Mouse (Mus musculus) embryonic facial prominence, embryonic 14.5 days (tissue): ENCODE results near the gene Mkrn1. TPM values are rescaled to one million over a fixed set of nuclear protein-coding genes. Genes with fewer than 3 reads are reported as not detected.

Experiments
- ATAC-seq: fragments of 200-750 bp; cut with Nextera tagmentation; 2 replicates; pipeline ENCODE4 v1.8.0; 2017; ENCODE audit warnings: low read depth, moderate number of reproducible peaks, moderate TSS enrichment
- DNase-seq: peaks from one replicate; pipeline ENCODE4 v3.0.0-alpha.2; 2015; ENCODE audit warnings: low spot score
- H3K27ac ChIP-seq: fragments of 300-500 bp; sonication (generic); replicated peaks from 2 replicates; pipeline ENCODE4 v1.5.1; 2014; ENCODE audit warnings: low read depth, mild to moderate bottlenecking, low read length, moderate library complexity
- H3K27me3 ChIP-seq: fragments of 300-500 bp; sonication (generic); replicated peaks from 2 replicates; pipeline ENCODE4 v1.6.1; 2014; ENCODE audit warnings: low read length; ENCODE audit not compliant: control insufficient read depth, insufficient read depth
- H3K36me3 ChIP-seq: fragments of 300-500 bp; sonication (generic); 2 replicates; pipeline ENCODE4 v1.6.1; 2014; ENCODE audit warnings: low read length, mixed read lengths; ENCODE audit not compliant: control insufficient read depth, insufficient read depth
- H3K4me1 ChIP-seq: fragments of 300-500 bp; sonication (generic); 2 replicates; pipeline ENCODE4 v1.6.1; 2014; ENCODE audit warnings: antibody characterized with exemption, low read length; ENCODE audit not compliant: control insufficient read depth, insufficient read depth
- H3K4me2 ChIP-seq: fragments of 300-500 bp; sonication (generic); 2 replicates; pipeline ENCODE4 v1.6.1; 2014; ENCODE audit warnings: low read depth, mild to moderate bottlenecking, low read length, moderate library complexity, mixed read lengths
- H3K4me3 ChIP-seq: fragments of 300-500 bp; sonication (generic); 2 replicates; pipeline ENCODE4 v1.5.1; 2014; ENCODE audit warnings: low read depth, mild to moderate bottlenecking, low read length
- H3K9ac ChIP-seq: fragments of 300-500 bp; sonication (generic); 2 replicates; pipeline ENCODE4 v1.6.1; 2014; ENCODE audit warnings: low read depth, mild to moderate bottlenecking, low read length, moderate library complexity, mixed read lengths
- H3K9me3 ChIP-seq: fragments of 300-500 bp; sonication (generic); 2 replicates; pipeline ENCODE4 v1.6.1; 2016; ENCODE audit warnings: low read length; ENCODE audit not compliant: control insufficient read depth
- WGBS: fragments of 180-500 bp; shearing (Covaris S2); extraction: QIAGEN DNeasy Blood & Tissue Kit; methylation state at CpG from one replicate; pipeline ENCODE4 v1.1.7; 2014; 5-methylcytosine and 5-hydroxymethylcytosine counted together
- polyA plus RNA-seq: library from polyadenylated mRNA; unstranded; fragments of >200 nt; fragmentation: Nextera tagmentation; extraction: Ambion mirVana; gene quantifications from 2 replicates; pipeline ENCODE4 v1.2.1, GENCODE M21; 2014

The Mkrn1 gene
- polyA plus RNA-seq, result 67.1 and 72.4 TPM in 2 replicates

GRCm38 (mm10) chr6:39419851-39420721 is at the start of gene Mkrn1:
TSS of gene Mkrn1 (minus strand) at chr6:39420462.
- Histone ChIP-seq H3K36me3 (no peaks in the 10 kb centered on the region), H3K9me3 (no peaks in the 10 kb centered on the region), H3K9ac (peak within 1 kb of the TSS; percentile 81), H3K27me3 (peaks cover 9% of the 10 kb centered on the region), H3K27ac (peak within 1 kb of the TSS; percentile 75), H3K4me1 (no peaks in the 10 kb centered on the region), H3K4me2 (peak within 1 kb of the TSS; percentile 53), H3K4me3 (peak within 1 kb of the TSS; percentile 98)
- DNase-seq (peak; percentile 88), ATAC-seq (peak; percentile 96)
- 2% methylated on average over 40 of the region's 82 CpGs for WGBS

- H3K4me3 ChIP-seq, result no peak overlapping the region
- no peaks in the 10 kb centered on the region for H3K9me3 ChIP-seq
- DNase-seq (no peak), ATAC-seq (no peak)
- H3K4me1 ChIP-seq, result peaks cover 6% of the 10 kb centered on the region
- H3K27ac ChIP-seq, result no peak overlapping the region
- WGBS, result 89% methylated on average over 5 of the region's 5 CpGs
- H3K27me3 ChIP-seq, result no peaks in the 10 kb centered on the region
- no peak overlapping the region for H3K9ac ChIP-seq
- H3K4me2 ChIP-seq, result no peak overlapping the region
- H3K36me3 ChIP-seq, result peaks cover 51% of the 10 kb centered on the region
These were observed 49.2 kb upstream of the Mkrn1 start for GRCm38 (mm10) chr6:39469427-39469826.

- peak; percentile 83 for ATAC-seq
- no peak overlapping the region for H3K9ac ChIP-seq
- no peaks in the 10 kb centered on the region for H3K4me1 ChIP-seq
- WGBS, result 47% methylated on average over 16 of the region's 16 CpGs
- H3K4me2 ChIP-seq, result no peak overlapping the region
- H3K4me3 ChIP-seq, result no peak overlapping the region
- H3K9me3 ChIP-seq, result peaks cover 4% of the 10 kb centered on the region; the same call in 1 of the 2 replicates
- H3K27ac ChIP-seq, result no peak overlapping the region
- DNase-seq, result peak; percentile 88
- no peaks in the 10 kb centered on the region for H3K27me3 ChIP-seq
- H3K36me3 ChIP-seq, result peaks cover 38% of the 10 kb centered on the region
These were observed 42.6 kb upstream of the Mkrn1 start for GRCm38 (mm10) chr6:39462621-39463538.

- peaks cover 25% of the 10 kb centered on the region for H3K36me3 ChIP-seq
- no peak for ATAC-seq
- H3K27me3 ChIP-seq, result no peaks in the 10 kb centered on the region
- H3K4me3 ChIP-seq, result no peak overlapping the region
- H3K4me2 ChIP-seq, result no peak overlapping the region
- no peak overlapping the region for H3K27ac ChIP-seq
- 94% methylated on average over 11 of the region's 11 CpGs for WGBS
- no peaks in the 10 kb centered on the region for H3K4me1 ChIP-seq
- H3K9ac ChIP-seq, result no peak overlapping the region
- peaks cover 4% of the 10 kb centered on the region; the same call in 1 of the 2 replicates for H3K9me3 ChIP-seq
- DNase-seq, result no peak
These were observed 39.8 kb upstream of the Mkrn1 start for GRCm38 (mm10) chr6:39460040-39460439.

- H3K9ac ChIP-seq, result no peak overlapping the region
- no peaks in the 10 kb centered on the region for H3K4me1 ChIP-seq
- peaks cover 7% of the 10 kb centered on the region for H3K36me3 ChIP-seq
- DNase-seq, result no peak
- H3K27ac ChIP-seq, result no peak overlapping the region
- no peaks in the 10 kb centered on the region for H3K27me3 ChIP-seq
- no peak overlapping the region for H3K4me2 ChIP-seq
- no peak for ATAC-seq
- H3K4me3 ChIP-seq, result no peak overlapping the region
- WGBS, result 81% methylated on average over 8 of the region's 8 CpGs
- H3K9me3 ChIP-seq, result peaks cover 4% of the 10 kb centered on the region; the same call in 1 of the 2 replicates
These were observed 35.3 kb upstream of the Mkrn1 start for GRCm38 (mm10) chr6:39455339-39456160.

GRCm38 (mm10) chr6:39454616-39455015 is 34.4 kb upstream of the Mkrn1 start:
- Histone ChIP-seq H3K4me3 (no peak overlapping the region), H3K36me3 (no peaks in the 10 kb centered on the region), H3K4me1 (no peaks in the 10 kb centered on the region), H3K9me3 (no peaks in the 10 kb centered on the region), H3K27me3 (no peaks in the 10 kb centered on the region), H3K27ac (no peak overlapping the region), H3K9ac (no peak overlapping the region), H3K4me2 (no peak overlapping the region)
- DNase-seq, result no peak
- whole genome bisulfite sequencing, result 59% methylated on average over 2 of the region's 2 CpGs
- no peak for ATAC-seq

GRCm38 (mm10) chr6:39453564-39453963 is 33.3 kb upstream of the Mkrn1 start:
- DNase-seq, result no peak
- H3K4me2 ChIP-seq, result no peak overlapping the region
- H3K27ac ChIP-seq, result no peak overlapping the region
- no peaks in the 10 kb centered on the region for H3K9me3 ChIP-seq
- no peaks in the 10 kb centered on the region for H3K36me3 ChIP-seq
- ATAC-seq, result no peak
- H3K9ac ChIP-seq, result no peak overlapping the region
- no peaks in the 10 kb centered on the region for H3K27me3 ChIP-seq
- H3K4me3 ChIP-seq, result no peak overlapping the region
- H3K4me1 ChIP-seq, result no peaks in the 10 kb centered on the region
- 93% methylated on average over 4 of the region's 4 CpGs for WGBS

GRCm38 (mm10) chr6:39451033-39451432 is 30.8 kb upstream of the Mkrn1 start:
- H3K4me2 ChIP-seq, result no peak overlapping the region
- WGBS, result 82% methylated on average over 3 of the region's 3 CpGs
- H3K36me3 ChIP-seq, result no peaks in the 10 kb centered on the region
- no peak overlapping the region for H3K4me3 ChIP-seq
- ATAC-seq (no peak), DNase-seq (no peak)
- no peaks in the 10 kb centered on the region for H3K4me1 ChIP-seq
- H3K9ac ChIP-seq, result no peak overlapping the region
- H3K27me3 ChIP-seq, result no peaks in the 10 kb centered on the region
- H3K27ac ChIP-seq, result no peak overlapping the region
- H3K9me3 ChIP-seq, result no peaks in the 10 kb centered on the region
